Mouse (Mus musculus) myocyte (in vitro differentiated cells): ENCODE results near the gene Mtmr4. TPM values are rescaled to one million over a fixed set of nuclear protein-coding genes. Genes with fewer than 3 reads are reported as not detected.

Experiments
- H3K27me3 ChIP-seq: one replicate; pipeline ENCODE4 v1.6.1; 2011; ENCODE audit not compliant: control insufficient read depth, insufficient read depth, insufficient read length
- H3K36me3 ChIP-seq: one replicate; pipeline ENCODE4 v1.6.1; 2011; ENCODE audit not compliant: control insufficient read depth, insufficient read depth
- H3K4me2 ChIP-seq: one replicate; pipeline ENCODE4 v1.6.1; 2011; ENCODE audit warnings: low read depth, control low read depth
- H3K4me3 ChIP-seq: one replicate; pipeline ENCODE4 v1.5.1; 2011; ENCODE audit warnings: mild to moderate bottlenecking, control low read depth, moderate library complexity
- H3K79me2 ChIP-seq: one replicate; pipeline ENCODE4 v1.6.1; 2011; ENCODE audit not compliant: control insufficient read depth, insufficient read depth
- H3ac ChIP-seq: one replicate; pipeline ENCODE4 v1.6.1; 2011; ENCODE audit not compliant: control insufficient read depth, insufficient read length
- CEBPB ChIP-seq: IDR thresholded peaks from 2 replicates; pipeline ENCODE4 v1.6.1; 2011; ENCODE audit warnings: mild to moderate bottlenecking, moderate library complexity; ENCODE audit not compliant: poor library complexity, insufficient read depth, severe bottlenecking
- E2F4 ChIP-seq: IDR thresholded peaks from one replicate; pipeline ENCODE4 v1.6.1; 2011; ENCODE audit warnings: mild to moderate bottlenecking, control low read depth, moderate library complexity; ENCODE audit not compliant: insufficient read depth
- MAX ChIP-seq: IDR thresholded peaks from one replicate; pipeline ENCODE4 v1.6.1; 2011; ENCODE audit warnings: low read depth, mild to moderate bottlenecking, control low read depth
- MYOD1 ChIP-seq, 3 experiments: IDR thresholded peaks; one replicate each; pipeline ENCODE4 v1.6.1; 2011; ENCODE audit warnings: control low read depth in 2 of 3, low read depth in 2 of 3, mild to moderate bottlenecking in 2 of 3, moderate library complexity in 1 of 3; ENCODE audit not compliant: insufficient read length in 2 of 3, control insufficient read depth in 1 of 3
- MYOG ChIP-seq, 3 experiments: IDR thresholded peaks; one replicate each; pipeline ENCODE4 v1.6.1; 2011; ENCODE audit warnings: control low read depth in 2 of 3, low read depth in 2 of 3, mild to moderate bottlenecking in 2 of 3; ENCODE audit not compliant: insufficient read length in 2 of 3, control insufficient read depth in 1 of 3, insufficient read depth in 1 of 3
- POLR2A ChIP-seq: IDR thresholded peaks from one replicate; pipeline ENCODE4 v1.6.1; 2011; ENCODE audit warnings: low read depth, mild to moderate bottlenecking, control low read depth, moderate library complexity; ENCODE audit not compliant: insufficient read length
- POLR2AphosphoS2 ChIP-seq: IDR thresholded peaks from one replicate; pipeline ENCODE4 v1.6.1; 2011; ENCODE audit warnings: low read depth, control low read depth; ENCODE audit not compliant: insufficient read length
- REST ChIP-seq: IDR thresholded peaks from one replicate; pipeline ENCODE4 v1.6.1; 2011; ENCODE audit warnings: mild to moderate bottlenecking, control low read depth, moderate library complexity; ENCODE audit not compliant: insufficient read depth, insufficient read length
- SRF ChIP-seq: IDR thresholded peaks from one replicate; pipeline ENCODE4 v1.6.1; 2011; ENCODE audit warnings: low read depth; ENCODE audit not compliant: control insufficient read depth, insufficient read length
- TCF12 ChIP-seq: IDR thresholded peaks from one replicate; pipeline ENCODE4 v1.6.1; 2011; ENCODE audit warnings: mild to moderate bottlenecking, control low read depth; ENCODE audit not compliant: poor library complexity, insufficient read depth, severe bottlenecking
- TCF3 ChIP-seq: IDR thresholded peaks from one replicate; pipeline ENCODE4 v1.6.1; 2011; ENCODE audit warnings: low read depth, control low read depth; ENCODE audit not compliant: insufficient read length
- USF1 ChIP-seq: IDR thresholded peaks from one replicate; pipeline ENCODE4 v1.6.1; 2011; ENCODE audit warnings: low read depth, mild to moderate bottlenecking, control low read depth, moderate library complexity
- polyA plus RNA-seq: library from polyadenylated mRNA; unstranded; fragments of >200 nt; fragmentation: generic; extraction: Trizol; gene quantifications from one replicate; pipeline ENCODE4 v1.2.1, GENCODE M21; 2012; ENCODE audit warnings: missing spikeins

Gene Mtmr4
- polyA plus RNA-seq, 1 experiment: 10.6 TPM

GRCm38 (mm10) chr11:87616790-87617474 is 25.0 kb downstream of the Mtmr4 start, which contains the start of gene Hsf5:
Hsf5 (plus strand) TSS chr11:87617164.
- H3K27me3 ChIP-seq: no peaks in the 10 kb centered on the region
- H3K4me2 ChIP-seq: no peak within 1 kb of the TSS
- H3K79me2 ChIP-seq: no peaks in the 10 kb centered on the region
- peaks cover 20% of the 10 kb centered on the region for H3K36me3 ChIP-seq
- no peak within 1 kb of the TSS for H3ac ChIP-seq
- H3K4me3 ChIP-seq: no peak within 1 kb of the TSS
- TF ChIP-seq SRF (no peak), CEBPB (no peak)

GRCm38 (mm10) chr11:87617606-87618005 is 25.6 kb downstream of the Mtmr4 start:
- no peaks in the 10 kb centered on the region for H3K79me2 ChIP-seq
- H3ac ChIP-seq: no peak overlapping the region
- no peaks in the 10 kb centered on the region for H3K27me3 ChIP-seq
- H3K4me2 ChIP-seq: no peak overlapping the region
- H3K4me3 ChIP-seq: no peak overlapping the region
- peaks cover 20% of the 10 kb centered on the region for H3K36me3 ChIP-seq
- TF ChIP-seq POLR2AphosphoS2 (no peak), MYOD1 (IDR thresholded peaks at IDR 0.05; ENCODE audit: control insufficient read depth in 1 of 3, insufficient read length in 2 of 3, low read depth in 2 of 3) (no peak), USF1 (no peak), CEBPB (no peak), TCF12 (no peak), MYOG (IDR thresholded peaks at IDR 0.05; ENCODE audit: control insufficient read depth in 1 of 3, insufficient read depth in 1 of 3, insufficient read length in 2 of 3, low read depth in 2 of 3) (no peak), MAX (no peak), REST (no peak), POLR2A (no peak), TCF3 (no peak), E2F4 (no peak), SRF (no peak)

GRCm38 (mm10) chr11:87623160-87623559 is 31.2 kb downstream of the Mtmr4 start:
- H3K4me3 ChIP-seq: no peak overlapping the region
- no peaks in the 10 kb centered on the region for H3K27me3 ChIP-seq
- no peaks in the 10 kb centered on the region for H3K79me2 ChIP-seq
- TF ChIP-seq USF1 (peak; percentile 60), SRF (no peak), TCF3 (no peak), MYOD1 (IDR thresholded peaks at IDR 0.05; ENCODE audit: control insufficient read depth in 1 of 3, insufficient read length in 2 of 3, low read depth in 2 of 3) (no peak), MAX (no peak)
- no peak overlapping the region for H3ac ChIP-seq
- H3K36me3 ChIP-seq: no peaks in the 10 kb centered on the region
- peak overlapping the region; percentile 20 for H3K4me2 ChIP-seq

DNA sequence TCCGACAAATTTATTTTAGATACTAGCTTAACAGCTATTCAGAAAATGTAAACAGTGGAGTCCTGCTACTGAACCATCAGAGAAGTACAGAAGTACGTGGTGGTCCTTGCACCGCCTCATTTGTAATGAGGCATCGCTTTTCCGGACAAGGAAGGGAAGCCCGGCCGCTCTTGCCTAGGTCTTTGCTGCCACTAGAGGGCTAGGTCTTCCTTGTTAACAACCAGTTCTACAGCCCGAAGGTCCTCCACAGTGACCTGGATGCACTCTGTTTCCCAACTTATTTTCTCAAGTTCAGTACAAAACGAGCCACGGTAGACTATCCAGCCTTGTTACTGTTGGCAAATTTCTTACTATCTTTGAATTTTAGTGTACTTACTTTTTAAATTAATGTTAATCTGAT is 37.9 kb downstream of the Mtmr4 start:
- no peaks in the 10 kb centered on the region for H3K27me3 ChIP-seq
- TF ChIP-seq TCF12 (no peak), MYOD1 (IDR thresholded peaks at IDR 0.05; ENCODE audit: control insufficient read depth in 1 of 3, insufficient read length in 2 of 3, low read depth in 2 of 3) (no peak), E2F4 (no peak), REST (no peak), USF1 (no peak), CEBPB (no peak), TCF3 (no peak), POLR2AphosphoS2 (no peak), SRF (no peak), MYOG (IDR thresholded peaks at IDR 0.05; ENCODE audit: control insufficient read depth in 1 of 3, insufficient read depth in 1 of 3, insufficient read length in 2 of 3, low read depth in 2 of 3) (no peak), MAX (no peak), POLR2A (no peak)
- no peak overlapping the region for H3ac ChIP-seq
- H3K4me3 ChIP-seq: no peak overlapping the region
- H3K4me2 ChIP-seq: no peak overlapping the region
- no peaks in the 10 kb centered on the region for H3K79me2 ChIP-seq
- H3K36me3 ChIP-seq: no peaks in the 10 kb centered on the region

- Histone ChIP-seq H3K79me2 (no peaks in the 10 kb centered on the region), H3K27me3 (no peaks in the 10 kb centered on the region), H3K4me2 (no peak overlapping the region), H3K4me3 (no peak overlapping the region), H3ac (no peak overlapping the region), H3K36me3 (no peaks in the 10 kb centered on the region)
- TF ChIP-seq SRF: no peak
These were observed 46.8 kb downstream of the Mtmr4 start for GRCm38 (mm10) chr11:87638793-87639192.

- no peak overlapping the region for H3K4me2 ChIP-seq
- no peak overlapping the region for H3ac ChIP-seq
- H3K4me3 ChIP-seq: no peak overlapping the region
- TF ChIP-seq CEBPB (no peak), POLR2A (no peak), POLR2AphosphoS2 (no peak), MYOD1 (IDR thresholded peaks at IDR 0.05; ENCODE audit: control insufficient read depth in 1 of 3, insufficient read length in 2 of 3, low read depth in 2 of 3) (no peak), TCF3 (no peak)
- H3K79me2 ChIP-seq: no peaks in the 10 kb centered on the region
- H3K36me3 ChIP-seq: no peaks in the 10 kb centered on the region
- H3K27me3 ChIP-seq: no peaks in the 10 kb centered on the region
These were observed 47.2 kb downstream of the Mtmr4 start for GRCm38 (mm10) chr11:87639206-87639605.
